Mouse (Mus musculus) midbrain, postnatal 0 days (tissue): ENCODE data around the gene Atf7. TPM values are rescaled to one million over a fixed set of nuclear protein-coding genes. Genes with fewer than 3 reads are reported as not detected.

Experiments used
- ATAC-seq: fragments of 200-750 bp; cut with Nextera tagmentation; 2 replicates; pipeline ENCODE4 v1.8.0; 2017; ENCODE audit warnings: moderate number of reproducible peaks, mild to moderate bottlenecking, moderate TSS enrichment, moderate library complexity; ENCODE audit not compliant: low FRiP score
- DNase-seq: peaks from one replicate; pipeline ENCODE4 v3.0.0-alpha.2; 2015; ENCODE audit warnings: low spot score
- H3K27ac ChIP-seq: fragments of 300-500 bp; sonication (generic); 2 replicates; pipeline ENCODE4 v1.5.1; 2014; ENCODE audit warnings: low read depth, mild to moderate bottlenecking, low read length, mixed read lengths
- H3K27me3 ChIP-seq: fragments of 300-500 bp; sonication (generic); 2 replicates; pipeline ENCODE4 v1.6.1; 2014; ENCODE audit warnings: low read length, control low read depth, mixed read lengths; ENCODE audit not compliant: insufficient read depth
- H3K36me3 ChIP-seq: fragments of 300-500 bp; sonication (generic); 2 replicates; pipeline ENCODE4 v1.6.1; 2014; ENCODE audit warnings: low read length, control low read depth, mixed read lengths; ENCODE audit not compliant: insufficient read depth
- H3K4me1 ChIP-seq: fragments of 300-500 bp; sonication (generic); 2 replicates; pipeline ENCODE4 v1.6.1; 2014; ENCODE audit warnings: mild to moderate bottlenecking, control low read depth, antibody characterized with exemption, low read length, mixed read lengths; ENCODE audit not compliant: insufficient read depth
- H3K4me2 ChIP-seq: fragments of 300-500 bp; sonication (generic); 2 replicates; pipeline ENCODE4 v1.6.1; 2014; ENCODE audit warnings: low read depth, mild to moderate bottlenecking, low read length, mixed read lengths; ENCODE audit not compliant: poor library complexity, severe bottlenecking
- H3K4me3 ChIP-seq: fragments of 300-500 bp; sonication (generic); 2 replicates; pipeline ENCODE4 v1.5.1; 2014; ENCODE audit warnings: low read depth, mild to moderate bottlenecking, low read length, moderate library complexity
- H3K9ac ChIP-seq: fragments of 300-500 bp; sonication (generic); replicated peaks from 2 replicates; pipeline ENCODE4 v1.6.1; 2014; ENCODE audit warnings: mild to moderate bottlenecking, low read length, moderate library complexity, mixed read lengths; ENCODE audit not compliant: poor library complexity, severe bottlenecking
- H3K9me3 ChIP-seq: fragments of 300-500 bp; sonication (generic); 2 replicates; pipeline ENCODE4 v1.6.1; 2016; ENCODE audit warnings: low read length, control low read depth
- CTCF ChIP-seq: IDR thresholded peaks from 2 replicates; pipeline ENCODE4 v1.5.1; 2016; ENCODE audit warnings: antibody characterized with exemption, mild to moderate bottlenecking
- WGBS: fragments of 180-500 bp; shearing (Covaris S2); extraction: QIAGEN DNeasy Blood & Tissue Kit; methylation state at CpG from one replicate; pipeline ENCODE4 v1.1.7; 2014; 5-methylcytosine and 5-hydroxymethylcytosine counted together
- polyA plus RNA-seq: library from polyadenylated mRNA; unstranded; fragments of >200 nt; fragmentation: Nextera tagmentation; extraction: Ambion mirVana; gene quantifications from 2 replicates; pipeline ENCODE4 v1.2.1, GENCODE M21; 2015
- total RNA-seq: library from RNA; depleted of rRNA; stranded (reverse); fragments of >200 nt; gene quantifications from 2 replicates; pipeline ENCODE4 v1.2.3, GENCODE M21; 2014

The Atf7 gene
- total and polyA plus RNA-seq, 2 experiments from 2014 or later: 10.9 to 18.6 TPM

GRCm38 (mm10) chr15:102502254-102502840, 122.9 kb downstream of the Atf7 start:
- Histone ChIP-seq H3K4me1 (no peaks in the 10 kb centered on the region), H3K4me3 (no peak overlapping the region), H3K4me2 (no peak overlapping the region), H3K36me3 (peaks cover 65% of the 10 kb centered on the region), H3K27ac (no peak overlapping the region), H3K9me3 (no peaks in the 10 kb centered on the region), H3K9ac (no peak overlapping the region), H3K27me3 (no peaks in the 10 kb centered on the region)
- 69% methylated on average over 9 of the region's 9 CpGs for WGBS
- ATAC-seq (no peak), DNase-seq (no peak)
- no peak for TF ChIP-seq CTCF

- peaks cover 65% of the 10 kb centered on the region for H3K36me3 ChIP-seq
- H3K4me1 ChIP-seq: no peaks in the 10 kb centered on the region
- DNase-seq (no peak), ATAC-seq (peak; percentile 8; the same call in 1 of the 2 replicates)
- H3K4me2 ChIP-seq: no peak overlapping the region
- no peak for TF ChIP-seq CTCF
- no peak overlapping the region for H3K27ac ChIP-seq
- no peak overlapping the region for H3K4me3 ChIP-seq
- H3K9ac ChIP-seq: no peak overlapping the region
- no peaks in the 10 kb centered on the region for H3K9me3 ChIP-seq
- WGBS: 84% methylated on average over 19 of the region's 19 CpGs
- no peaks in the 10 kb centered on the region for H3K27me3 ChIP-seq
Measured at GRCm38 (mm10) chr15:102501084-102501814, 124.0 kb downstream of the Atf7 start.

DNA sequence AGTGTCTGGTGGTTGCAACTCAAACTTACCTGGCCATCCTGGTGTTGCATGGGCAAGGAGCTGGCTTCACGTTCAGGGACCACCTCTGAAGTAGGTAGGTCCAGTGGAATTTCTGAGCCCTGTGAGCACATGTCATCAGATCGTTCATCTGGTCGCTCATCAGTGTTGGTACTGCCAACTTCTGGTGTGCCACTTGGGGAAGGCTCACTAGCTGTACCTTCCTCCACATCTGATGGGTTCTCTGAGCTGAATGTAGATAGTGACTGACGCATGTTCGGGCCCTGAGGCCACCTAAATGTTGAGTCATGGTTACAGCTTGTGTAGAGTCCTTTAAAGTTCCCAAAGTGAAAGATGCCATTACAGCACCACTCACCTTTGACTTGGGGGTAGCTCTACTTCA, 124.8 kb downstream of the Atf7 start:
- no peaks in the 10 kb centered on the region for H3K4me1 ChIP-seq
- DNase-seq (no peak), ATAC-seq (no peak)
- H3K4me2 ChIP-seq: no peak overlapping the region
- H3K27me3 ChIP-seq: no peaks in the 10 kb centered on the region
- 89% methylated on average over 5 of the region's 5 CpGs for WGBS
- peaks cover 65% of the 10 kb centered on the region for H3K36me3 ChIP-seq
- no peaks in the 10 kb centered on the region for H3K9me3 ChIP-seq
- no peak for TF ChIP-seq CTCF
- H3K27ac ChIP-seq: no peak overlapping the region
- H3K4me3 ChIP-seq: no peak overlapping the region
- H3K9ac ChIP-seq: no peak overlapping the region

DNA sequence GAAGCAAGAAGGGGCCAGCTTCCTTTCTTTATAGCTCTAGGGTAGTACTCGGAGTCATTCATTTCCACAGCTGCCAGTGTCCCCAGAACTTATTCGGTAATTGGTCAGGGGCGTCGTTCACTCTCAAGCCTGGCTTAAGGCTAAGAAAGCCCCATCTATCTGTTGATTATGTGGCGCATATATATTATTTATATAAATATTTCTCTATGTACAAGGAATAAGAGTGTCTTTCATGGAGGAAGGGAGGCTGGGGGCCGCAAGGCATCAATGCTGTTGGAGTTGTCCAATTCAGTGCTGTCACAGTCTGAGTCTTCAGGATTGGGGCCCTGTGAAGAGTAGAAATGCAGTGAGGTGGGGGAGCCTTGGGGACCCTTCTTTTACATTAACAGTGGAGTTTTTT, 125.4 kb downstream of the Atf7 start:
- no peak overlapping the region for H3K27ac ChIP-seq
- 89% methylated on average over 6 of the region's 6 CpGs for WGBS
- no peak for ATAC-seq

GRCm38 (mm10) chr15:102499370-102499769, 125.9 kb downstream of the Atf7 start:
- no peak for TF ChIP-seq CTCF
- no peak overlapping the region for H3K27ac ChIP-seq
- no peak overlapping the region for H3K4me2 ChIP-seq
- no peaks in the 10 kb centered on the region for H3K4me1 ChIP-seq
- WGBS: 76% methylated on average over 3 of the region's 3 CpGs
- H3K27me3 ChIP-seq: no peaks in the 10 kb centered on the region
- ATAC-seq (no peak), DNase-seq (no peak)
- H3K4me3 ChIP-seq: no peak overlapping the region
- H3K36me3 ChIP-seq: peaks cover 58% of the 10 kb centered on the region
- no peaks in the 10 kb centered on the region for H3K9me3 ChIP-seq
- H3K9ac ChIP-seq: no peak overlapping the region

More for the DNA sequence above, 125.4 kb downstream of the Atf7 start:
- no peaks in the 10 kb centered on the region for H3K9me3 ChIP-seq
- no peak for TF ChIP-seq CTCF
- no peak overlapping the region for H3K9ac ChIP-seq
- H3K27me3 ChIP-seq: no peaks in the 10 kb centered on the region
- H3K4me3 ChIP-seq: no peak overlapping the region
- no peak for DNase-seq
- no peaks in the 10 kb centered on the region for H3K4me1 ChIP-seq
- H3K36me3 ChIP-seq: peaks cover 59% of the 10 kb centered on the region
- H3K4me2 ChIP-seq: no peak overlapping the region

GRCm38 (mm10) chr15:102498322-102498721, 126.9 kb downstream of the Atf7 start:
- peaks cover 55% of the 10 kb centered on the region for H3K36me3 ChIP-seq
- no peak for TF ChIP-seq CTCF
- H3K4me2 ChIP-seq: no peak overlapping the region
- H3K4me3 ChIP-seq: no peak overlapping the region
- 83% methylated on average over 3 of the region's 3 CpGs for WGBS
- no peak for ATAC-seq
- no peaks in the 10 kb centered on the region for H3K4me1 ChIP-seq
- no peaks in the 10 kb centered on the region for H3K9me3 ChIP-seq
- H3K27me3 ChIP-seq: no peaks in the 10 kb centered on the region
- no peak overlapping the region for H3K9ac ChIP-seq
- no peak overlapping the region for H3K27ac ChIP-seq
- no peak for DNase-seq
